In genomic region chr6:99692916-99693841, GRCm38 (mm10) we compare ENCODE assay signal across 8 mouse cellular contexts. TPM values are rescaled to one million over a fixed set of nuclear protein-coding genes. Genes with fewer than 3 reads are reported as not detected.
DNase-seq lines count a peak whose midpoint lies in the region; ATAC-seq and TF ChIP-seq lines count a peak whose summit lies in the region.

No protein-coding gene starts in this region.

- peaks cover 36% of the 10 kb centered on the region for H3K27me3 ChIP-seq in lung, embryonic 14.5 days (ENCODE audit: insufficient read depth, low read length)
- peaks cover 67% of the 10 kb centered on the region for H3K27me3 ChIP-seq in intestine, embryonic 15.5 days (replicated peaks)

- H3K9me3 ChIP-seq in lung, embryonic 14.5 days (ENCODE audit: low read depth, low read length) = no peaks in the 10 kb centered on the region
- H3K9me3 ChIP-seq in intestine, embryonic 15.5 days = no peaks in the 10 kb centered on the region

- TF ChIP-seq CTCF in lung, embryonic 14.5 days (IDR thresholded peaks at IDR 0.05; ENCODE audit: low read depth) = no peak
- TF ChIP-seq CTCF in embryonic fibroblast, embryonic 13.5 days (IDR thresholded peaks at IDR 0.05; ENCODE audit: borderline replicate concordance, insufficient read depth, low read length) = no peak

- no peak overlapping the region for H3K27ac ChIP-seq in lung, embryonic 14.5 days (ENCODE audit: low read depth)
- H3K27ac ChIP-seq in embryonic fibroblast, embryonic 13.5 days (ENCODE audit: insufficient read depth, low read length) = no peak overlapping the region
- H3K27ac ChIP-seq in intestine, embryonic 15.5 days = no peak overlapping the region

- H3K36me3 ChIP-seq in lung, embryonic 14.5 days (ENCODE audit: insufficient read depth) = no peaks in the 10 kb centered on the region
- H3K36me3 ChIP-seq in intestine, embryonic 15.5 days = no peaks in the 10 kb centered on the region

- H3K4me3 ChIP-seq in lung, embryonic 14.5 days (ENCODE audit: low read depth, low read length) = peak overlapping the region; percentile 77
- H3K4me3 ChIP-seq in embryonic fibroblast, embryonic 13.5 days (ENCODE audit: insufficient read depth, low read length) = peak overlapping the region; percentile 10; the same call in 1 of the 2 replicates
- H3K4me3 ChIP-seq in intestine, embryonic 15.5 days (replicated peaks) = peak overlapping the region; percentile 80

- 0 out of 2 replicates have a peak, but pooled peaks cover 3% of the 10 kb centered on the region for H3K4me1 ChIP-seq in lung, embryonic 14.5 days (ENCODE audit: insufficient read depth)
- no peaks in the 10 kb centered on the region for H3K4me1 ChIP-seq in embryonic fibroblast, embryonic 13.5 days (ENCODE audit: control insufficient read depth, insufficient read depth, low read length)
- peaks cover 8% of the 10 kb centered on the region for H3K4me1 ChIP-seq in intestine, embryonic 15.5 days (replicated peaks)

- H3K4me2 ChIP-seq in lung, embryonic 14.5 days = peak overlapping the region; percentile 96
- H3K4me2 ChIP-seq in intestine, embryonic 15.5 days (replicated peaks) = peak overlapping the region; percentile 96

- peak; percentile 25 for ATAC-seq in lung, embryonic 14.5 days (ENCODE audit: insufficient read depth)
- ATAC-seq in intestine, embryonic 15.5 days = peak; percentile 62

- TF ChIP-seq POLR2A in embryonic fibroblast, embryonic 13.5 days (IDR thresholded peaks at IDR 0.05; ENCODE audit: low read depth, low read length) = no peak

- peak overlapping the region; percentile 79 for H3K9ac ChIP-seq in lung, embryonic 14.5 days
- peak overlapping the region; percentile 70 for H3K9ac ChIP-seq in intestine, embryonic 15.5 days

- 1% methylated on average over 107 of the region's 110 CpGs for WGBS in lung, embryonic 14.5 days
- 1% methylated on average over 110 of the region's 110 CpGs for WGBS in intestine, embryonic 15.5 days

- peak; percentile 57 for DNase-seq in lung, embryonic 14.5 days
- no peak for DNase-seq in lung, adult 18-20 months
- DNase-seq in cerebellum, adult 11 months = peak; percentile 56
- DNase-seq in mesoderm, embryonic 11.5 days (ENCODE audit: low read depth, low spot score) = peak; percentile 31
- peak; percentile 14 for DNase-seq in urinary bladder, postnatal 14 days (ENCODE audit: low spot score)
- no peak for DNase-seq in spleen, adult 12 weeks (ENCODE audit: low spot score)

RNA-seq across cellular contexts. Expression of gene Gpr27, which starts 0.7 kb away (rescaled TPM):
- 6.1 and 6.5 TPM in 2 replicates for polyA plus RNA-seq in lung, embryonic 14.5 days (2014; fragmentation: Nextera tagmentation; extraction: Ambion mirVana)
- polyA plus RNA-seq in embryonic fibroblast, embryonic 13.5 days (2011; ENCODE audit: insufficient read length, low read depth, missing spikeins) = 0.33 and 2.4 TPM in 2 replicates
- polyA plus RNA-seq in intestine, embryonic 15.5 days (2015; fragmentation: Nextera tagmentation; extraction: Ambion mirVana) = 2.4 and 2.6 TPM in 2 replicates

RNA-seq across cellular contexts. Expression of gene Gm20696, which starts 26.6 kb away (rescaled TPM):
- 6.5 and 7.3 TPM in 2 replicates for polyA plus RNA-seq in lung, embryonic 14.5 days (2014; fragmentation: Nextera tagmentation; extraction: Ambion mirVana)
- polyA plus RNA-seq in embryonic fibroblast, embryonic 13.5 days (2011; ENCODE audit: insufficient read length, low read depth, missing spikeins) = 3.6 and 5.2 TPM in 2 replicates
- polyA plus RNA-seq in intestine, embryonic 15.5 days (2015; fragmentation: Nextera tagmentation; extraction: Ambion mirVana) = 2.7 and 3.8 TPM in 2 replicates

RNA-seq across cellular contexts. Expression of gene Eif4e3, which starts 26.6 kb away (rescaled TPM):
- 27.4 and 27.8 TPM in 2 replicates for polyA plus RNA-seq in lung, embryonic 14.5 days (2014; fragmentation: Nextera tagmentation; extraction: Ambion mirVana)
- polyA plus RNA-seq in embryonic fibroblast, embryonic 13.5 days (2011; ENCODE audit: insufficient read length, low read depth, missing spikeins) = 8.8 and 13.5 TPM in 2 replicates
- 10.6 and 12.3 TPM in 2 replicates for polyA plus RNA-seq in intestine, embryonic 15.5 days (2015; fragmentation: Nextera tagmentation; extraction: Ambion mirVana)

RNA-seq across cellular contexts. Expression of gene Prok2, which starts 33.0 kb away (rescaled TPM):
- polyA plus RNA-seq in lung, embryonic 14.5 days (2014; fragmentation: Nextera tagmentation; extraction: Ambion mirVana) = 0.12 and 0.18 TPM in 2 replicates
- polyA plus RNA-seq in embryonic fibroblast, embryonic 13.5 days (2011; ENCODE audit: insufficient read length, low read depth, missing spikeins) = not detected in 2 replicates
- polyA plus RNA-seq in intestine, embryonic 15.5 days (2015; fragmentation: Nextera tagmentation; extraction: Ambion mirVana) = 0.10 TPM in 1 of 2 replicates, not detected in the other

Comparison
In these comparisons a context has a peak if more than half of its experiments do, and no peak if none do; other contexts are left out.
1. DNase-seq: peak in lung, embryonic 14.5 days (single experiment), cerebellum, adult 11 months (single experiment), mesoderm, embryonic 11.5 days (single experiment) and urinary bladder, postnatal 14 days (single experiment); none in lung, adult 18-20 months (0 of 2) and spleen, adult 12 weeks (single experiment).
2. H3K4me3 ChIP-seq: peak in every context shown above with its lines; median percentile 80 in intestine, embryonic 15.5 days; 77 in lung, embryonic 14.5 days; 10 in embryonic fibroblast, embryonic 13.5 days.